Mouse (Mus musculus) midbrain, embryonic 14.5 days (tissue): ENCODE measurements around the gene Elane. TPM values are rescaled to one million over a fixed set of nuclear protein-coding genes. Genes with fewer than 3 reads are reported as not detected.

Source experiments
- ATAC-seq: fragments of 200-750 bp; cut with Nextera tagmentation; 2 replicates; pipeline ENCODE4 v1.8.0; 2017; ENCODE audit warnings: moderate number of reproducible peaks, moderate library complexity; ENCODE audit not compliant: low FRiP score, low TSS enrichment
- DNase-seq: peaks from one replicate; pipeline ENCODE4 v3.0.0-alpha.2; 2015
- H3K27ac ChIP-seq: fragments of 300-500 bp; sonication (generic); replicated peaks from 2 replicates; pipeline ENCODE4 v1.5.1; 2014; ENCODE audit warnings: mild to moderate bottlenecking, low read depth, low read length, moderate library complexity
- H3K27me3 ChIP-seq: fragments of 300-500 bp; sonication (generic); 2 replicates; pipeline ENCODE4 v1.6.1; 2014; ENCODE audit warnings: low read length, control low read depth, mixed read lengths; ENCODE audit not compliant: control insufficient read depth, insufficient read depth
- H3K36me3 ChIP-seq: fragments of 300-500 bp; sonication (generic); 2 replicates; pipeline ENCODE4 v1.6.1; 2014; ENCODE audit warnings: low read length, control low read depth; ENCODE audit not compliant: control insufficient read depth, insufficient read depth
- H3K4me1 ChIP-seq: fragments of 300-500 bp; sonication (generic); 2 replicates; pipeline ENCODE4 v1.6.1; 2014; ENCODE audit warnings: mild to moderate bottlenecking, antibody characterized with exemption, low read length, control low read depth; ENCODE audit not compliant: control insufficient read depth, insufficient read depth
- H3K4me2 ChIP-seq: fragments of 300-500 bp; sonication (generic); 2 replicates; pipeline ENCODE4 v1.6.1; 2014; ENCODE audit warnings: mild to moderate bottlenecking, low read length, moderate library complexity
- H3K4me3 ChIP-seq: fragments of 300-500 bp; sonication (generic); replicated peaks from 2 replicates; pipeline ENCODE4 v1.5.1; 2014; ENCODE audit warnings: low read depth, low read length
- H3K9ac ChIP-seq: fragments of 300-500 bp; sonication (generic); replicated peaks from 2 replicates; pipeline ENCODE4 v1.6.1; 2014; ENCODE audit warnings: mild to moderate bottlenecking, low read length, moderate library complexity
- H3K9me3 ChIP-seq: fragments of 300-500 bp; sonication (generic); 2 replicates; pipeline ENCODE4 v1.6.1; 2016; ENCODE audit warnings: low read length, control low read depth, mixed read lengths; ENCODE audit not compliant: control insufficient read depth
- WGBS: fragments of 180-500 bp; shearing (Covaris S2); extraction: QIAGEN DNeasy Blood & Tissue Kit; methylation state at CpG from one replicate; pipeline ENCODE4 v1.1.7; 2014; 5-methylcytosine and 5-hydroxymethylcytosine counted together
- polyA plus RNA-seq: library from polyadenylated mRNA; unstranded; fragments of >200 nt; fragmentation: Nextera tagmentation; extraction: Ambion mirVana; gene quantifications from 2 replicates; pipeline ENCODE4 v1.2.1, GENCODE M21; 2014

Gene Elane
- polyA plus RNA-seq, 1 experiment from 2014 or later = not detected

DNA sequence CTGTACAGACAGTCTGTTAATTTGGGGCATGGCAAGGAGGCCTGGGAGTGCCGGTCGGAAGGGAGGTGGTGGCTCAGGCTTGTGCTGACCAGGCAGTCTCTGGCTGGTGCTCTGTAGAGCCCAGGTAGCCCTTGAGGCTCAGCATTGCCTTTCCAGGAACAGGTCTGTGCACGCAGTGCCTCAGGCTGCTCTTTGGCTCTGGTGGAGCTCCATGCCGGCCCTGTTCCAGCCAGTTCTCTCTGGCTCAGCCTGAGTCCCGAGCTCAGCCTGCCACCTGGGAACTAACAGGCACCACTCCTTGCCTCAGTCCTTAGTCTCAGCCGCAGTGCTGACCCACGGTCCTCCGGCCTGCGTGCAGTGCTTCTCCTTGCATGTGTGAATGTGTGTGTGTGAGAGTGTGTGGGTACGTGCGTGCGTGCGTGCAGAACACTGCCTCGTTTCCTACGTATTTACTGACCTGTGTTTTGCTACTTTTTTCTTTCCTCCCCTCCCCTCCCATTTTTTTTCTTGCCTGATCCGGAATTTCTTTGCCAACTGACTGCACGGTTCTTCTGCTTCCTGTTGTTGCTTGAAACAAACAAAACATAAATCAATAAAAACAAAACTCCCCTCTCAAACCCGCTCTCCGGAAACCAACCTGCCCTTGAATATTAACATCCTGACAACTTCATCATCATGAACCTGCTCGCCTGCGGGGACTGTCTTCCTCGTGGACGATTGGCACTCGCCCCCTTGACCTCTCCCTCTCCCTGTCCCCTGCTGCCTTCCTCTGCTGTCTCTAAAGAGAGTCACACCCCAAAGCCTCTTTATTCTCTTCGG lies 24.6 kb upstream of the Elane start:
- WGBS = 78% methylated on average over 25 of the region's 25 CpGs

GRCm38 (mm10) chr10:79862049-79862788 lies 23.8 kb upstream of the Elane start:
- no peak overlapping the region for H3K4me3 ChIP-seq
- DNase-seq (no peak), ATAC-seq (no peak)
- WGBS = 84% methylated on average over 23 of the region's 23 CpGs
- H3K36me3 ChIP-seq = peaks cover 90% of the 10 kb centered on the region
- H3K4me2 ChIP-seq = no peak overlapping the region
- no peaks in the 10 kb centered on the region for H3K9me3 ChIP-seq
- peaks cover 14% of the 10 kb centered on the region for H3K4me1 ChIP-seq
- no peak overlapping the region for H3K9ac ChIP-seq
- H3K27ac ChIP-seq = 0 out of 2 replicates have a peak overlapping the region, but pooled peaks have one; percentile 32
- no peaks in the 10 kb centered on the region for H3K27me3 ChIP-seq

More for the DNA sequence above, 24.6 kb upstream of the Elane start:
- ATAC-seq = no peak
- peaks cover 21% of the 10 kb centered on the region for H3K4me1 ChIP-seq
- no peak overlapping the region for H3K4me3 ChIP-seq
- H3K9me3 ChIP-seq = no peaks in the 10 kb centered on the region
- no peak overlapping the region for H3K9ac ChIP-seq
- peaks cover 88% of the 10 kb centered on the region for H3K36me3 ChIP-seq
- DNase-seq = no peak
- H3K27me3 ChIP-seq = no peaks in the 10 kb centered on the region
- H3K27ac ChIP-seq = 0 out of 2 replicates have a peak overlapping the region, but pooled peaks have one; percentile 5
- no peak overlapping the region for H3K4me2 ChIP-seq

GRCm38 (mm10) chr10:79862925-79863324 lies 23.1 kb upstream of the Elane start:
- H3K4me1 ChIP-seq = peaks cover 6% of the 10 kb centered on the region; the same call in 1 of the 2 replicates
- no peak for ATAC-seq
- no peak for DNase-seq
- H3K9ac ChIP-seq = no peak overlapping the region
- no peaks in the 10 kb centered on the region for H3K9me3 ChIP-seq
- H3K27me3 ChIP-seq = no peaks in the 10 kb centered on the region
- H3K36me3 ChIP-seq = peaks cover 89% of the 10 kb centered on the region
- H3K27ac ChIP-seq = no peak overlapping the region
- 78% methylated on average over 10 of the region's 10 CpGs for WGBS
- H3K4me2 ChIP-seq = no peak overlapping the region
- no peak overlapping the region for H3K4me3 ChIP-seq

DNA sequence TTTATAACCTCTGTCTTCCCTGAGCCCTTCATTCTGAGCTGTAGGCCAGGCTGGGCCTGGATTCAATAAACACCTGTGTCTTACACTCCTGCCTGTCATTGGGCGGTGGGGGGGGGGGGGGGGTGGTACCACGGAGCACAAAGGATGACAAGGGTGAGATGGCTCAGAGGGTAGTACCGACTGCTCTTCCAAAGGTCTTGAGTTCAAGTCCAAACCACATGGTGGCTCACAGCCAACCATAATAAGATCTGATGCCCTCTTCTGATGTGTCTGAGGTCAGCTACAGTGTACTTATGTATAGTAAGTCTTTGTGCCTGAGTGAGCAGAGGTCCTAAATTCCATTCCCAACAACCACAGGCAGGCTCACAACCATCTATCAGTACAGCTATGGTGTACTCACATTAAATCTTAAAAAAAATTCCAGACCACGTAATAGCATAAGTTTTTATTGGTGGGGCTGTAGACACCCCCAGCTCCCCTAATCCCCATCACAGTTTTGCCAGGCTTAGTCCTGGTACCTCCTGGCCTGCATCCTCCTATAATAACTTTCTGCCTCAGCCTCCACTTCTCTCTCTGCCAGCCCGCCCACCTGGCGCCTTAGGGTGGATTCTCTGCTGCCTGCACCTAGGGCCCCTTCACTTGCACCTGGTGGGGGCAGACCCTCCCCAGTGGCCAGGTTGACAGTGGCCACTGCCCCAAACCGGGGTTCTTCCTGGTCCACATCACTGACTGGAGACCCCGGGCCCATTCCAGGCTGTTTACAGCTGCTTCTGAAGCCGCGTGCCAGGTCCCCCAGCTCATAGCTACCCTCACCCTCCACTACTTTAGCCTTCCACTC lies 21.5 kb upstream of the Elane start:
- DNase-seq = no peak
- H3K36me3 ChIP-seq = peaks cover 83% of the 10 kb centered on the region
- WGBS = 61% methylated on average over 10 of the region's 10 CpGs
- ATAC-seq = no peak
- peak overlapping the region; percentile 41; the same call in 1 of the 2 replicates for H3K27ac ChIP-seq
- H3K4me2 ChIP-seq = no peak overlapping the region
- H3K4me3 ChIP-seq = no peak overlapping the region
- H3K27me3 ChIP-seq = no peaks in the 10 kb centered on the region
- no peaks in the 10 kb centered on the region for H3K9me3 ChIP-seq
- 0 out of 2 replicates have a peak, but pooled peaks cover 5% of the 10 kb centered on the region for H3K4me1 ChIP-seq
- H3K9ac ChIP-seq = no peak overlapping the region; the same call in 1 of the 2 replicates

- Histone ChIP-seq H3K27me3 (no peaks in the 10 kb centered on the region), H3K27ac (peak overlapping the region; percentile 41; the same call in 1 of the 2 replicates), H3K4me2 (no peak overlapping the region), H3K9ac (no peak overlapping the region; the same call in 1 of the 2 replicates), H3K4me1 (0 out of 2 replicates have a peak, but pooled peaks cover 5% of the 10 kb centered on the region), H3K9me3 (no peaks in the 10 kb centered on the region), H3K4me3 (no peak overlapping the region), H3K36me3 (peaks cover 83% of the 10 kb centered on the region)
- DNase-seq (no peak), ATAC-seq (0 out of 2 replicates have a peak, but pooled peaks have one; percentile 14)
- WGBS = 62% methylated on average over 12 of the region's 12 CpGs
Measured at GRCm38 (mm10) chr10:79865189-79865601, 20.9 kb upstream of the Elane start.

DNA sequence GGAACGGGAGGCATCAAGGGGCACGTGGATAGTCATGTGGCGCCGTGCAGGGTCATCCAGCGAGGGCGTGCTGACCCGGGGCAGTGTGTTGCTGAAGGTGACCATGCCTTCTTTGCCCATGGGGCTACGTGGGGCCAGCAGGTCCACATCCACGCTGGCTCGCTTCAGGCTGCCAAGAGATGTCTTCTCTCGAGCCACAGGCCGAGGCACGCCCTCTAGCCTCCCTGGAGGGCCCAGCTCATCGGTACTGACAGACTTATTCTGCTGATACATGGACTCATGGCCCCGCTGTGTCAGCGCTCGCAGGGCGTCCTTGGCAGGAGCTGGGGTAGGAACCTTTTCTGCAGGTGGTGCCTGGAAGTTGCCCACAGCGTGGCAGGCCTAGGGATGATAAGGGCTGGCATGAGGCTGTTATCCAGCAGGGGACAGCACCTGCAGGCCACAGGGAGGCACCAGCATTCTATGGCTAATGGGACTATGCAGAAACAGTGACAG lies 20.2 kb upstream of the Elane start:
- ATAC-seq (no peak), DNase-seq (no peak)
- no peak overlapping the region; the same call in 1 of the 2 replicates for H3K9ac ChIP-seq
- no peaks in the 10 kb centered on the region for H3K9me3 ChIP-seq
- no peak overlapping the region for H3K4me2 ChIP-seq
- H3K4me3 ChIP-seq = no peak overlapping the region
- WGBS = 69% methylated on average over 19 of the region's 19 CpGs
- peaks cover 81% of the 10 kb centered on the region for H3K36me3 ChIP-seq
- 0 out of 2 replicates have a peak overlapping the region, but pooled peaks have one; percentile 13 for H3K27ac ChIP-seq
- 0 out of 2 replicates have a peak, but pooled peaks cover 5% of the 10 kb centered on the region for H3K4me1 ChIP-seq
- no peaks in the 10 kb centered on the region for H3K27me3 ChIP-seq

DNA sequence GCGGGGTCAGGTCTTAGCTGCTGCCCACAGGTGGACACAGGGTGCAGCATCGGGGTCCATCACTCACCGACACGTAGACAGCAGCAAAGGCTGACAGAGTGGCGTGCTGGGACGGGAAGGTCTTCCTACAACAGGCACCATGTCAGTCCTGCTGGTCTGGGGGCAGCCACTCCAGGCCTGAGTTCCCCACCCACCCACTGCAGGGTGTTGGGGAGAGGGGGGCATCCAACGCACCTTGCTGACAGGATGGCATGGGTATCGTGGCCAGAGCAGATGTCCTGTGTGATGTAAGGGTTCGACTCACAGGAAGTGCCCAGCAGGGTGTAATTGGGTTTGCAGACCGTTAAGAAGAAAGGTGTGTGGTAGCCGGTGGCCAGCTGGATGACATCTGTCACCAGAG lies 19.4 kb upstream of the Elane start:
- peaks cover 80% of the 10 kb centered on the region for H3K36me3 ChIP-seq
- H3K27ac ChIP-seq = no peak overlapping the region
- no peak overlapping the region for H3K4me3 ChIP-seq
- peaks cover 7% of the 10 kb centered on the region; the same call in 1 of the 2 replicates for H3K4me1 ChIP-seq
- WGBS = 84% methylated on average over 11 of the region's 11 CpGs
- ATAC-seq = no peak
- H3K4me2 ChIP-seq = no peak overlapping the region
- no peak overlapping the region for H3K9ac ChIP-seq
- DNase-seq = no peak
- H3K27me3 ChIP-seq = no peaks in the 10 kb centered on the region
- H3K9me3 ChIP-seq = no peaks in the 10 kb centered on the region

GRCm38 (mm10) chr10:79871845-79872244 lies 14.2 kb upstream of the Elane start:
- peak overlapping the region; percentile 89; the same call in 1 of the 2 replicates for H3K4me3 ChIP-seq
- H3K27me3 ChIP-seq = no peaks in the 10 kb centered on the region
- H3K27ac ChIP-seq = no peak overlapping the region
- no peak overlapping the region for H3K9ac ChIP-seq
- peaks cover 28% of the 10 kb centered on the region for H3K4me1 ChIP-seq
- no peaks in the 10 kb centered on the region for H3K9me3 ChIP-seq
- 89% methylated on average over 8 of the region's 8 CpGs for WGBS
- DNase-seq = no peak
- peaks cover 34% of the 10 kb centered on the region for H3K36me3 ChIP-seq
- ATAC-seq = no peak
- H3K4me2 ChIP-seq = peak overlapping the region; percentile 97
